Mouse (Mus musculus) kidney, postnatal 14 days (tissue): ENCODE measurements at regions not wholly inside any gene's neighbourhood (a gene's known extent, or its start where the extent isn't known, plus 50 kb on each side); places are given as distances from the start of the nearest gene placed in this dataset.

Source experiments
- DNase-seq: peaks from one replicate; pipeline ENCODE4 v3.0.0; 2022; ENCODE audit warnings: mixed read lengths

DNA sequence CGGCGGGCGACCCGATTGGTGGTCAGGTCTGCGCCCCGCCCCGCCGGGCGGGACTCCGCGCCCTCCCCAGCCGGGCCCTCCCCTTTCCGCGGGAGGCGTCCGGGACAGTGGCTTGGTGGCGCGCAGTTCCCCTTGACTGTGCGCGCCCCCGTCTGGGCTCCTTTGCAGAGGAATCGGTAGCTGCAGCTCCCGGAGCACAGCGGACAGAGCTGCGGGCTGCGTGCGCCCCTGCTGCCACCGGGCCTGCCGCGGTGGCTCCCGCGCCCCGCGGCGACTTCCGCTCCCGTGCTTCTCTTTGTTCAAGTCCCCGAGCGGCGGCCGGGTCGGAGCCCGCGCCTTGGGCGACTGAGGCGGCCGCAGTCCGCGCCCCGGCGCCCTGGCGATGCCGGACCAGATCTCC lies 566.6 kb upstream of the Gm21863 start:
- DNase-seq: peak; percentile 36
